Mouse (Mus musculus): Measurements from ENCODE around the gene Fam160a2.
"Not testable (repeated sequence)": the region's sequence is repeated elsewhere in the genome, so short reads cannot be mapped to it uniquely, and the experiment has no call there.

The Fam160a2 gene

GRCm38 (mm10) chr7:105387696-105388095, 12.2 kb downstream of the Fam160a2 start:
- DNase-seq = no peak

- no peak for DNase-seq
Measured at GRCm38 (mm10) chr7:105380329-105380728, 19.5 kb downstream of the Fam160a2 start.

GRCm38 (mm10) chr7:105374866-105375265, 25.0 kb downstream of the Fam160a2 start, which contains the start of gene Gm5901:
Gene Gm5901, plus strand, starts transcription at chr7:105375038.
- DNase-seq = no peak

DNA sequence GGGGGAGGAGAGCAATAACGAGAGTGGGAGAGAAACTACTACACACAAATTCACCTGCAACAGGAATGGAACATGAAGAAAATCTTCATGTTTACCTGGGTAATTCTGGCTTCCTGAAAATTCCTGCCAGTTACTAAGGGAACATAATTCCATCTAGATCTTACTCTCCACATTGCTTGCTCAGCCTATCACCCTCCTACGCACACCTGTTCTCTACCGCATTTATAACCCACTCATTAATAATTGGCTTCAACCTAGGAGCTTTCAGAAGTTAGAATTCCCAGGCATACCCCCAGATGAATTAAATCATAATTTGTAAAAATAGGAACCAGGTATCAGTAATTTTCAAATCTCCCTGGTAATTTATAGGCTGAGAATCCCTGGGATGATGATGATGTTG, 25.9 kb downstream of the Fam160a2 start:
- no peak for DNase-seq

DNA sequence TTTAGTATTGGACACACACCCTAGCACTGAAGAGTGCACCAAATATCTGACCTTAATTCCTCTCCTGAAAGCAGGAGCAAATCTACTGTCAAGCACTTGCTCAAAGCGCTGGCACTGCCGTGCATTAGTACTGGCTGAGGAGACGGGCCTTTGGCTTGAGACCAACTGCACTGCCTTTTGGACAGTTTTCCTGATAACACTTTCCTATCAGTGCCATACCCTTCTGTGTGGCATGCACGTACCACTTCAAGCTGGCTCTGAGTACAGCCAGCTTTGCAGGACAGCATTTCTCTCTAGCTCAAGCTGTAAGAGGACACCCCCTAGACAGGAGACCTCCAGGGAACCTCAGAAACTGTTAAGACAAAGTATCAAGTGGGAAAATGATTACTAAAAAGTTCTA, 26.3 kb downstream of the Fam160a2 start:
- no peak for DNase-seq

- DNase-seq = no peak
Measured at GRCm38 (mm10) chr7:105372912-105373311, 26.9 kb downstream of the Fam160a2 start.

GRCm38 (mm10) chr7:105368521-105368920, 31.3 kb downstream of the Fam160a2 start:
- DNase-seq = no peak

DNA sequence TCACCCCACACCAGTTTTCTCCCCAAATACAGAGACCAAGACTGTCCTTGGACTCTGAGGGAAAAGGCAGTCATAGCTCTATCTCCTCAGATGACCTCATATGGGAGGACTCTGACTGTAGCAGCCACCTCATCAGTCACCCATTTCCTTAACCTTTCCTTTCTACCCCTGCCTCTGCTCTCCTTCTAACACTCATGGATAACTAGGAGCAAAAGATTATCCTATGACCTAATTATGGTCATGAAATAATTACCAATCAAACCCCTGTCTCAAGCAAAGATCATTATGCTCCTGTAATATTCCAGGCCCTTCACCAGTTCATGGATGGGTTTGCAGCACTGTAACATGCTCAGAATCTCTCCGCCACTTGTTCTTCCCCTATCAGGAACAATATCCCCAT, 31.9 kb downstream of the Fam160a2 start, which contains the start of gene Olfr692:
Gene Olfr692 (plus strand): TSS at position 301 of the 400 bp plus-strand sequence.
- DNase-seq = no peak

GRCm38 (mm10) chr7:105367268-105367667, 32.6 kb downstream of the Fam160a2 start:
- DNase-seq = no peak

- no peak for DNase-seq
Measured at GRCm38 (mm10) chr7:105361713-105362112, 38.1 kb downstream of the Fam160a2 start.

DNA sequence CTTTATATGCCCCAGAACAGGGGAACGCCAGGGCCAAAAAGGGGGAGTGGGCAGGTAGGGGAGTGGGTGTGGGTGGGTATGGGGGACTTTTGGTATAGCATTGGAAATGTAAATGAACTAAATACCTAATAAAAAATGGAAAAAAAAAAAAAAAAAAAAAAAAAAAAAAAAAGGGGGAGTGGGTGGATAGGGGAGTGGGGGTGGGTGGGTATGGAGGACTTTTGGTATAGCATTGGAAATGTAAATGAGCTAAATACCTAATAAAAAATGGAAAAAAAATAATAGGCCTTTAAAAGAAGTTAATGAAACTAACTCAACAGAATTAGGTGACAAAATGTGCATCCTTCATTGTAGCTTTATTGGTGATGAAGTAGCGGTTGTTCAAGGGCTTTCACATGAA, 43.4 kb downstream of the Fam160a2 start:
- not testable (repeated sequence) for DNase-seq

GRCm38 (mm10) chr7:105356064-105356463, 43.8 kb downstream of the Fam160a2 start:
- DNase-seq = not testable (repeated sequence)

DNA sequence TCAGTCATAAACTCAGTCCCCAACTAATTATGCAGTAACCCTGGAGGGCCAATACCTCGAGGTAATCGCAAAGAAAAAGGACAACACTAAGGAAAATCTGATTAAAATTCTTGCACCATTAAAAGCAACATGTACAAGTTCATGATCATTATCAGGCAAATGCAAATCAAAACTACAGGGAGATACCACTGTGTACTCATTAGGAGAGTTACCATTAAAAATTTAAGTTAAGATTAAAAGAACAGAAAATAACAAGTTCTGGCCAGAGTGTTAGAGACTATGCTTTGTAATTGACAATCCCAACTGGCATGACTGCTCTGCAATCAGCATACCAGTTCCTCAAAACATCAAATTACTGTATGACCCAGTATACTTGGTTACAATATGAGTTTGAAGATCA, 57.1 kb downstream of the Fam160a2 start:
- DNase-seq = no peak

DNA sequence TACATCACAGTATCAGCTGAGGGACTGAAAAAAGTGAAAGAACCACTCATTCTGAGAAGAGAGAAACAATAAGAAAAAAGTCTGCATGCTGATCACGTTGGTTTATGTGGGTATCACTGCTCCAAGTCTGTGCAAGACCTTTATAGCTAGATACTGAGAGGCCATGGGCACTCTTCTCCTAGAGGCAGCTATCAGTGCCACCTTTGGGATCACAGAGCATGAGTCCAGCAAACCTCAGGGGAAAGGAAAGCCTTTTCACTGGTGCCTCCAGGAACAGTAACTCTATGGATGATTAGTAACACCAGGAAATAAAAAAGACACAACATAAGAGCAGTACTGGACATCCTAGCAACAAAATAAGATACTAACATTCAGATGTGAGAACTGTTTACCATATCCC, 57.7 kb downstream of the Fam160a2 start, which contains the start of gene Olfr691:
Gene Olfr691 (minus strand): TSS at position 101 of the 400 bp plus-strand sequence.
- no peak for DNase-seq

- no peak for DNase-seq
Measured at GRCm38 (mm10) chr7:105334004-105334403, 65.8 kb downstream of the Fam160a2 start, which contains the start of gene Olfr690. Gene Olfr690, minus strand, starts transcription at chr7:105334104.

DNA sequence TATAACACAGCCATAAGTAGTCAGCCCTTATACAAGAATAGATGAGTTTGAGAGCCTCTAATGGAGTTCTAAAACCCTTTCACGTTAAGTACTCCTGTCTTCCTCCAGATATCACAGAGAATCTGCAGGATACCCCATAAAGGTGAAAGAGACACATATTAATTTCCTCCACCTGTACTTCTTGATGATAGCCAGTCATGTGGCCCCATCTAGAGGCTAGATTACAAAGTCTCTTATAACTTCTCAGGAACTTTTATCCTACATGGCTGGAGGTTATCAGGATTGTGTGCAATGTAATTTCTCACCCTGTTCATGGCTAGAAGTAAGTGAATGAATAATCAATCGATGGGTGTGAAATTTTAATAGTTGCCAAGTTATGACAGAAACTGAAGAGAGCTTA, 74.6 kb downstream of the Fam160a2 start:
- no peak for DNase-seq

Data from lung, postnatal 10 days (tissue).